Mouse (Mus musculus): ENCODE data around the gene Arxes2. TPM values are rescaled to one million over a fixed set of nuclear protein-coding genes. Genes with fewer than 3 reads are reported as not detected.
"Not testable (repeated sequence)": the region's sequence is repeated elsewhere in the genome, so short reads cannot be mapped to it uniquely, and the experiment has no call there.

The Arxes2 gene
- polyA plus RNA-seq, 1 experiment from 2014 or later, result 27.0 TPM

DNA sequence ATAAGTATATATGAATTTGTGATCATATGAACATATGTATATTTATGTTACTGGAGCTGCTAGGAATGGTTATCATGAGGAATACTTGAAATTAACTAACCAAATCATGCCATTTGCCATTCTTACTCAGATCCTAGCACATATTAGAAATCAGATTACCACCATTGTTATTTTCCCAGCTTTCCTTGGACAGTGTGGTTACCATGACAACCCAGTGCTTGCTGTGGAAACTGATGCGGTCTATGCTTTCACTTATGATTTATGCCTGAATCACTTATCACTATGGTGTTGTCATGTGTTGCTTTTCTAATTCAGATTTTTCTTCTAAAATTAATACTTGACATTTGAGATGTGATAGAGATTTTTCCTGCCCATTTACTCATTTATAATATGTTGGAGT, 36.7 kb downstream of the Arxes2 start:
- Histone ChIP-seq H3K36me3 (ENCODE audit: control insufficient read depth, insufficient read depth, low read length) (no peaks in the 10 kb centered on the region), H3K4me3 (ENCODE audit: low read depth, low read length) (no peak overlapping the region), H3K27me3 (ENCODE audit: control insufficient read depth, insufficient read depth, low read length) (no peaks in the 10 kb centered on the region), H3K27ac (replicated peaks) (no peak overlapping the region), H3K4me1 (replicated peaks; ENCODE audit: control insufficient read depth, insufficient read depth) (no peaks in the 10 kb centered on the region), H3K9ac (ENCODE audit: low read length) (no peak overlapping the region), H3K9me3 (ENCODE audit: control insufficient read depth, low read length) (no peaks in the 10 kb centered on the region), H3K4me2 (replicated peaks; ENCODE audit: low read depth) (no peak overlapping the region)
- ATAC-seq (ENCODE audit: low FRiP score, low TSS enrichment) (no peak), DNase-seq (ENCODE audit: low spot score) (no peak)
- WGBS, result 64% methylated on average over 1 of the region's 1 CpGs
- TF ChIP-seq EP300 (optimal IDR thresholded peaks at IDR 0.05) (no peak), CTCF (IDR thresholded peaks at IDR 0.05; ENCODE audit: low read depth) (no peak)

DNA sequence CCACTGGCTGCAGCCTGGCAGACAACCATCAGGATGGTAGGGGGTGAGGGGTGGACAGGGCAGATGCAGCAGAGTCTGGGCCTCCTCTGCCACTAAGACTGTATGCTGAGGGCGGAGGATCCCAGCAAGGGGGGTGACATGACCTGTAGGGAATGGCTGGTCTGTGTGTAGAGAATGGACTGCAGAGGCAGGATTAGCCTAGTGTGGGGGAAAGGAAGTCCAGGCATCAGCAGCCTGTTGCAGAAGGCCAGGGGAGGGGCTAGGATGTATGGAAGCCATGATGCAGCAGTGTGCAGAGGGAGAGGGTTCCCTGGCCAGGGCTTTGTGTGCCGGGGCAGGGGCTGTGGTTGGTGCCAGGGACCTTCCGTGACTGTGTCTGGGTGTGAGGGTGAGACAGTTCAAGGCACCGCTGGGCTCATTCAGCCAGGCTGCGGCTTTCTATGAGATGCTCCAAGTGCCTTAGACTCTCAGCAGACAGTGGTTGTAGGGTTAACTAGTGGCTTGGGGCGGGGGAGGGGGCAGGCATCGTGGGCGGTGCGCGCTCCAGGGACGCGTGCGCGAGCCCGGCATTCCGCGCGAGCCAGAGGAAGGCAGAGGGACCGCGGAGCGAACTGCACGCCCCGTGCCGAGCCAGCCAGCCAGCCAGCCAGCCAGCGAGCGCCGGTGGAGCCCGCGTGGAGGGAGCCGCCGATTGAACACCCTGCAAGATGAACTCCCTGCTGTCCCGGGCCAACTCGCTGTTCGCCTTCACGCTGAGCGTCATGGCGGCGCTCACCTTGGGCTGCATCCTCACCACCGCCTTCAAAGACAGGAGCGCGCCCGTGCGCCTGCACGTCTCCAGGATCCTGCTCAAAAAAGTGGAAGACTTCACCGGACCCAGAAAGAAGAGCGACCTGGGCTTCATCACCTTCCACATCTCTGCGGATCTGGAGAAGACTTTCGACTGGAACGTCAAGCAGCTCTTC, 39.5 kb downstream of the Arxes2 start, which contains the start of gene Arxes1:
Gene Arxes1, plus strand, starts transcription at position 569 of the 965 bp plus-strand sequence.
- peak; percentile 90 for ATAC-seq (ENCODE audit: low FRiP score, low TSS enrichment)
- not testable (repeated sequence) for H3K27ac ChIP-seq (replicated peaks); DNase-seq (ENCODE audit: low spot score); H3K9ac ChIP-seq (ENCODE audit: low read length); H3K9me3 ChIP-seq (ENCODE audit: control insufficient read depth, low read length); H3K4me3 ChIP-seq (ENCODE audit: low read depth, low read length); H3K4me2 ChIP-seq (replicated peaks; ENCODE audit: low read depth); H3K27me3 ChIP-seq (ENCODE audit: control insufficient read depth, insufficient read depth, low read length); H3K4me1 ChIP-seq (replicated peaks; ENCODE audit: control insufficient read depth, insufficient read depth); H3K36me3 ChIP-seq (ENCODE audit: control insufficient read depth, insufficient read depth, low read length)
- WGBS, result 5% methylated on average over 7 of the region's 49 CpGs

DNA sequence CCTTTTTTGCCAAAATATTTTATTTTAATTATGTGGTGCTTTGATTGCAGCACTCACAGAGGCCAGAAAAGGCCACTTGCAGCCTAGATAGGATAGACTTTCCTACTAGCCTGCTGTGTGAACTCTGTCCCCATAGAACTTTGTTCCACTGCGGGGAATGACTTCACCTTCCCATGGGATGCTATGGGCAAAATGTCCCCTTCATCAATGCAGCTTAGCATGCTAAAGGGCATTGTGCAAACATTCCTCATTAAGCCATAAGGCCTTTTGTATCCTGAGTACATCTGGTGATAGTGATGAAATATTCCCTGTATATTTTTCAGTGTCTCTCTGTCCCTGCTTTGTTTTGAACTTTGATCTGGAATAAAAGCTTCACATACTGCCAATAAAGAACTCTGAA, 50.1 kb downstream of the Arxes2 start:
- H3K4me3 ChIP-seq (ENCODE audit: low read depth, low read length), result no peak overlapping the region
- no peak overlapping the region for H3K27ac ChIP-seq (replicated peaks)
- H3K9ac ChIP-seq (ENCODE audit: low read length), result no peak overlapping the region
- 68% methylated on average over 1 of the region's 1 CpGs for WGBS
- no peak overlapping the region for H3K4me2 ChIP-seq (replicated peaks; ENCODE audit: low read depth)
- no peaks in the 10 kb centered on the region for H3K9me3 ChIP-seq (ENCODE audit: control insufficient read depth, low read length)
- H3K4me1 ChIP-seq (replicated peaks; ENCODE audit: control insufficient read depth, insufficient read depth), result no peaks in the 10 kb centered on the region
- ATAC-seq (ENCODE audit: low FRiP score, low TSS enrichment) (no peak), DNase-seq (ENCODE audit: low spot score) (no peak)
- no peaks in the 10 kb centered on the region for H3K27me3 ChIP-seq (ENCODE audit: control insufficient read depth, insufficient read depth, low read length)
- no peaks in the 10 kb centered on the region for H3K36me3 ChIP-seq (ENCODE audit: control insufficient read depth, insufficient read depth, low read length)
- no peak for TF ChIP-seq EP300 (optimal IDR thresholded peaks at IDR 0.05)
- no peak for TF ChIP-seq CTCF (IDR thresholded peaks at IDR 0.05; ENCODE audit: low read depth)

Other genes starting within 250 kb of the Arxes2 start
- gene Bhlhb9, start 196.2 kb upstream of the Arxes2 start, polyA plus RNA-seq (2015; fragmentation: Nextera tagmentation; extraction: Ambion mirVana), result 16.1 and 16.6 TPM in 2 replicates
- gene Gprasp2, start 154.8 kb upstream of the Arxes2 start, polyA plus RNA-seq (2015; fragmentation: Nextera tagmentation; extraction: Ambion mirVana), result 6.1 and 6.2 TPM in 2 replicates
- gene Arxes1, start 39.5 kb downstream of the Arxes2 start, polyA plus RNA-seq (2015; fragmentation: Nextera tagmentation; extraction: Ambion mirVana), result 11.3 and 11.6 TPM in 2 replicates
- gene Bex2, start 74.4 kb downstream of the Arxes2 start, polyA plus RNA-seq (2015; fragmentation: Nextera tagmentation; extraction: Ambion mirVana), result 54.2 and 56.5 TPM in 2 replicates
- gene Nxf3, start 91.4 kb downstream of the Arxes2 start, polyA plus RNA-seq (2015; fragmentation: Nextera tagmentation; extraction: Ambion mirVana), result 0.06 TPM in 1 of 2 replicates, not detected in the other
- gene Bex4, start 145.2 kb downstream of the Arxes2 start, polyA plus RNA-seq (2015; fragmentation: Nextera tagmentation; extraction: Ambion mirVana), result 27.7 and 28.7 TPM in 2 replicates
- gene Tceal8, start 178.5 kb downstream of the Arxes2 start, polyA plus RNA-seq (2015; fragmentation: Nextera tagmentation; extraction: Ambion mirVana), result 108 and 118 TPM in 2 replicates
- 2.7 and 3.5 TPM in 2 replicates for gene Tceal5, start 210.1 kb downstream of the Arxes2 start, polyA plus RNA-seq (2015; fragmentation: Nextera tagmentation; extraction: Ambion mirVana)
- 0.84 and 1.4 TPM in 2 replicates for gene Tceal7, start 221.0 kb downstream of the Arxes2 start, polyA plus RNA-seq (2015; fragmentation: Nextera tagmentation; extraction: Ambion mirVana)
- 14.2 and 14.8 TPM in 2 replicates for gene Bex1, start 221.7 kb downstream of the Arxes2 start, polyA plus RNA-seq (2015; fragmentation: Nextera tagmentation; extraction: Ambion mirVana)

Data from stomach, postnatal 0 days (tissue).